11 mouse cellular contexts compared by ENCODE assay signal in the genomic region with DNA sequence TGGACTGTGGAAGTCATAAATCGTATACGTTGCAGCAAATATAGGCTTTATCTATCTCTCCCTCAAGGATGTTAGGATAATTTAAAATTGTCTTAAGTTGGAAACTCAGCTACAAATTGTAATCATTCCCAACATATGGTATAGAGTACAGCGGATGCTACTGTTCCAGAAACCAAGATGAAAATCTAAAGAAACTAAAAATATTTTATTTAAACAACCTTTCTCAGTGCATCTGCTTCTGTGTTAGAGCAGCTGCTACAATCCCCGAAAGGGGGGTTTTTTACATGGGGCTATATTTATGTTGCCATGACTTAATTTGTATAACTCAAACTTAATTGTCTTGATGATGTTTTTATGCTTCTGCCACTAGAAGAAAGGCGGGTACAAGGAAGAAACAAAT.
"Had no signal": no experiment of that assay in that cellular context is flagged by ENCODE, and none has a peak within 500 bp of the region (broad histone marks: within the 10 kb centered on the region; RNA-seq: fewer than 3 reads in every experiment).

No protein-coding gene starts in this region.

- DNase-seq: kidney, adult 2 months; kidney, postnatal 25 days; layer of hippocampus, adult 9-11 months; liver, postnatal 0 days; lung, embryonic 14.5 days; spleen, adult 18-20 months; thymus, adult 18-20 months; thymus, postnatal 36 days had no signal

- ATAC-seq: intestine, postnatal 0 days; liver, postnatal 0 days; lung, postnatal 0 days; midbrain, embryonic 15.5 days had no signal
